Mouse (Mus musculus) liver, adult 2 months (tissue): ENCODE data around the gene Stxbp1. TPM values are rescaled to one million over a fixed set of nuclear protein-coding genes. Genes with fewer than 3 reads are reported as not detected.

Experiments used
- DNase-seq: peaks from one replicate; pipeline ENCODE4 v3.0.0-alpha.2; 2011; ENCODE audit warnings: low read depth, low spot score; ENCODE audit errors: extremely low read depth
- H3K27ac ChIP-seq: fragments of 200-500 bp; replicated peaks from 2 replicates; pipeline ENCODE4 v1.5.1; 2012; ENCODE audit warnings: low read depth, mild to moderate bottlenecking, control low read depth, inconsistent platforms, low read length; ENCODE audit not compliant: insufficient read depth
- H3K27me3 ChIP-seq: fragments of 200-500 bp; 2 replicates; pipeline ENCODE4 v1.6.1; 2012; ENCODE audit warnings: mild to moderate bottlenecking, moderate library complexity, low read length, inconsistent platforms; ENCODE audit not compliant: control insufficient read depth, insufficient read depth
- H3K36me3 ChIP-seq: fragments of 200-500 bp; 2 replicates; pipeline ENCODE4 v1.6.1; 2012; ENCODE audit warnings: low read length, inconsistent platforms; ENCODE audit not compliant: control insufficient read depth, insufficient read depth
- H3K4me1 ChIP-seq: fragments of 200-500 bp; 2 replicates; pipeline ENCODE4 v1.6.1; 2011; ENCODE audit warnings: low read length; ENCODE audit not compliant: control insufficient read depth, insufficient read depth
- H3K4me3 ChIP-seq: fragments of 200-500 bp; 2 replicates; pipeline ENCODE4 v1.5.1; 2011; ENCODE audit warnings: low read depth, mild to moderate bottlenecking, control low read depth, low read length, moderate library complexity; ENCODE audit not compliant: insufficient read depth
- H3K79me2 ChIP-seq: fragments of 200-500 bp; 2 replicates; pipeline ENCODE4 v1.6.1; 2012; ENCODE audit warnings: inconsistent platforms, mild to moderate bottlenecking, low read length, moderate library complexity; ENCODE audit not compliant: control insufficient read depth, insufficient read depth
- H3K9ac ChIP-seq: fragments of 200-500 bp; 2 replicates; pipeline ENCODE4 v1.6.1; 2012; ENCODE audit warnings: low read depth, mild to moderate bottlenecking, control low read depth, inconsistent platforms, low read length
- CTCF ChIP-seq: fragments of 200-500 bp; IDR thresholded peaks from 2 replicates; pipeline ENCODE4 v1.5.1; 2011; ENCODE audit warnings: low read depth, low read length, control low read depth
- POLR2A ChIP-seq: fragments of 200-500 bp; IDR thresholded peaks from 2 replicates; pipeline ENCODE4 v1.6.1; 2011; ENCODE audit warnings: low read length, control low read depth; ENCODE audit not compliant: insufficient read depth; ENCODE audit errors: extremely low read depth
- WGBS: fragments of 180-500 bp; shearing (Covaris S2); methylation state at CpG from one replicate; pipeline ENCODE4 v1.1.7; 2018; 5-methylcytosine and 5-hydroxymethylcytosine counted together
- polyA plus RNA-seq: library from polyadenylated mRNA; depleted of rRNA; stranded (reverse); fragments of >200 nt; gene quantifications from 2 replicates; pipeline ENCODE4 v1.2.3, GENCODE M21; 2012
- total RNA-seq: library from RNA; depleted of rRNA; stranded (reverse); fragments of >200 nt; gene quantifications from 2 replicates; pipeline ENCODE4 v1.2.3, GENCODE M21; 2014

Gene Stxbp1
- total and polyA plus RNA-seq, 2 experiments = 0.74 to 1.6 TPM

- WGBS = under 1% methylated on average over 66 of the region's 66 CpGs
- Histone ChIP-seq H3K4me3 (peak within 1 kb of the TSS; percentile 92), H3K27ac (peak within 1 kb of the TSS; percentile 86), H3K4me1 (no peaks in the 10 kb centered on the region), H3K27me3 (no peaks in the 10 kb centered on the region), H3K36me3 (no peaks in the 10 kb centered on the region; the same call in 1 of the 2 replicates), H3K79me2 (no peaks in the 10 kb centered on the region), H3K9ac (peak within 1 kb of the TSS; percentile 99)
- DNase-seq = peak; percentile 90
- TF ChIP-seq POLR2A (peak; percentile 39; the same call in 1 of the 2 replicates), CTCF (peak; percentile 92)
Observed at GRCm38 (mm10) chr2:32757056-32757845, 89.8 kb downstream of the Stxbp1 start, which contains the start of gene Tor2a. Tor2a (plus strand) TSS chr2:32757234.

- Histone ChIP-seq H3K4me3 (no peak overlapping the region), H3K27me3 (no peaks in the 10 kb centered on the region), H3K9ac (no peak overlapping the region), H3K36me3 (no peaks in the 10 kb centered on the region; the same call in 1 of the 2 replicates), H3K4me1 (peaks cover 3% of the 10 kb centered on the region), H3K27ac (no peak overlapping the region), H3K79me2 (no peaks in the 10 kb centered on the region)
- 35% methylated on average over 6 of the region's 6 CpGs for WGBS
- no peak for DNase-seq
- no peak for TF ChIP-seq POLR2A
- TF ChIP-seq CTCF = no peak
Observed at GRCm38 (mm10) chr2:32756674-32757055, 90.4 kb downstream of the Stxbp1 start.

- Histone ChIP-seq H3K27me3 (no peaks in the 10 kb centered on the region), H3K4me3 (no peak overlapping the region), H3K36me3 (no peaks in the 10 kb centered on the region), H3K27ac (no peak overlapping the region), H3K9ac (no peak overlapping the region), H3K79me2 (no peaks in the 10 kb centered on the region), H3K4me1 (peaks cover 5% of the 10 kb centered on the region)
- DNase-seq = peak; percentile 70
- WGBS = 48% methylated on average over 10 of the region's 10 CpGs
- TF ChIP-seq POLR2A (no peak), CTCF (peak; percentile 63)
Observed at GRCm38 (mm10) chr2:32752181-32752580, 94.9 kb downstream of the Stxbp1 start.

- DNase-seq = no peak
- 22% methylated on average over 8 of the region's 10 CpGs for WGBS
- TF ChIP-seq POLR2A = no peak
- TF ChIP-seq CTCF = no peak
- peak overlapping the region; percentile 30 for H3K9ac ChIP-seq
- peak overlapping the region; percentile 73 for H3K27ac ChIP-seq
- no peaks in the 10 kb centered on the region for H3K36me3 ChIP-seq
- H3K79me2 ChIP-seq = no peaks in the 10 kb centered on the region
- H3K4me3 ChIP-seq = peak overlapping the region; percentile 64
- no peaks in the 10 kb centered on the region for H3K27me3 ChIP-seq
- H3K4me1 ChIP-seq = peaks cover 5% of the 10 kb centered on the region
Observed at GRCm38 (mm10) chr2:32751665-32752033, 95.4 kb downstream of the Stxbp1 start.

GRCm38 (mm10) chr2:32750887-32751664 is 96.0 kb downstream of the Stxbp1 start:
- Histone ChIP-seq H3K36me3 (no peaks in the 10 kb centered on the region), H3K27me3 (no peaks in the 10 kb centered on the region), H3K4me1 (peaks cover 5% of the 10 kb centered on the region), H3K4me3 (peak overlapping the region; percentile 64), H3K27ac (peak overlapping the region; percentile 73), H3K79me2 (no peaks in the 10 kb centered on the region), H3K9ac (peak overlapping the region; percentile 30)
- TF ChIP-seq POLR2A (0 out of 2 replicates have a peak, but pooled peaks have one; percentile 47), CTCF (0 out of 2 replicates have a peak, but pooled peaks have one; percentile 5)
- WGBS = 26% methylated on average over 31 of the region's 31 CpGs
- peak; percentile 84 for DNase-seq
